16 mouse cellular contexts compared by ENCODE assay signal in the genomic region with DNA sequence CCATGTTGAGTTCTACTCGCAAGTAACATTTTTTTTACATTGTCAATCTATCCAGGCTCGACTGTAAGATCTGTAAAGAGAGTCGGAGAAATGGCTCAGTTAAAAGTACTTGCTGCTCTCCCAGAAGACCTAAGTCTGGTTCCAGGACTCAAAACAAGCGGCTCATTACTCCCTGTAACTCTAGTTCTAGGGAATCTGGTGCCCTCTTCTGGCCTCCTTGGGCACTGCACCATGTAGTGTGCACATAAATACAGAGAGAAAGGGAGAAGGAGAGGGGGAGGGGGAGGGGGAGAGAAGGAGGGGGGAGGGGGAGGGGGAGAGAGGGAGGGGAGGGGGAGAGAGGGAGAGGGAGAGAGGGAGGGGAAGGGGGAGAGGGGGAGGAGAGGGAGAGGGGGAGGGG.
A peak's percentile ranks its signal among the peaks of the same experiment; 100 is the strongest.
DNase-seq lines count a peak whose midpoint lies in the region; ATAC-seq and TF ChIP-seq lines count a peak whose summit lies in the region.
"Had no signal": no experiment of that assay in that cellular context is flagged by ENCODE, and none has a peak within 500 bp of the region (broad histone marks: within the 10 kb centered on the region; RNA-seq: fewer than 3 reads in every experiment).

No protein-coding gene starts in this region.

- DNase-seq in kidney, postnatal 0 days (ENCODE audit: low spot score) = no peak
- DNase-seq in kidney, postnatal 10 days = no peak
- peak; percentile 3 for DNase-seq in thymus, postnatal 0 days (ENCODE audit: low spot score)
- DNase-seq in thymus, adult 2 months = no peak
- peak; percentile 37 for DNase-seq in NIH3T3 (ENCODE audit: low read depth)
- no peak for DNase-seq in spleen, adult 18-20 months
- DNase-seq in cerebellum, adult 11-12 months = no peak
- DNase-seq: cerebellum, adult 2 months; gastrocnemius, postnatal 10 days; kidney, adult 11 months; lung, postnatal 4 days had no signal

- H3K4me2 ChIP-seq in kidney, postnatal 0 days (ENCODE audit: low read length) = no peak overlapping the region
- H3K4me2 ChIP-seq: heart, embryonic 12.5 days; limb, embryonic 15.5 days; midbrain, embryonic 13.5 days; stomach, embryonic 15.5 days had no signal

- no peak for TF ChIP-seq POLR2A in thymus, adult 2 months (IDR thresholded peaks at IDR 0.05; ENCODE audit: control insufficient read depth, extremely low read depth, insufficient read depth, low read length, poor library complexity)

- H3K4me1 ChIP-seq in kidney, postnatal 0 days (replicated peaks; ENCODE audit: insufficient read depth, low read length) = no peaks in the 10 kb centered on the region
- H3K4me1 ChIP-seq in thymus, adult 2 months (replicated peaks; ENCODE audit: control insufficient read depth, insufficient read depth, low read length) = no peaks in the 10 kb centered on the region
- H3K4me1 ChIP-seq: heart, embryonic 12.5 days; limb, embryonic 15.5 days; midbrain, embryonic 13.5 days; stomach, embryonic 15.5 days had no signal

- no peak overlapping the region for H3K27ac ChIP-seq in kidney, postnatal 0 days
- H3K27ac ChIP-seq in thymus, adult 2 months (ENCODE audit: control insufficient read depth, insufficient read depth, low read length) = no peak overlapping the region
- H3K27ac ChIP-seq: limb, embryonic 15.5 days; midbrain, embryonic 13.5 days; stomach, embryonic 15.5 days had no signal

- H3K4me3 ChIP-seq in kidney, postnatal 0 days (replicated peaks; ENCODE audit: low read depth, low read length) = no peak overlapping the region
- H3K4me3 ChIP-seq in thymus, adult 2 months (ENCODE audit: control insufficient read depth, insufficient read depth, low read length) = no peak overlapping the region
- H3K4me3 ChIP-seq: heart, embryonic 12.5 days; limb, embryonic 15.5 days; midbrain, embryonic 13.5 days; stomach, embryonic 15.5 days had no signal

- H3K9ac ChIP-seq in kidney, postnatal 0 days (ENCODE audit: low read depth, low read length) = no peak overlapping the region
- H3K9ac ChIP-seq: heart, embryonic 12.5 days; limb, embryonic 15.5 days; midbrain, embryonic 13.5 days; stomach, embryonic 15.5 days had no signal

- H3K27me3 ChIP-seq in kidney, postnatal 0 days (ENCODE audit: insufficient read depth, low read length) = no peaks in the 10 kb centered on the region
- no peaks in the 10 kb centered on the region for H3K27me3 ChIP-seq in thymus, adult 2 months (ENCODE audit: control insufficient read depth, insufficient read depth, low read length)
- H3K27me3 ChIP-seq: heart, embryonic 12.5 days; limb, embryonic 15.5 days; midbrain, embryonic 13.5 days; stomach, embryonic 15.5 days had no signal

- WGBS in kidney, postnatal 0 days = 94% methylated on average over 4 of the region's 4 CpGs
- 95% methylated on average over 4 of the region's 4 CpGs for WGBS in thymus, adult 2 months

- no peaks in the 10 kb centered on the region for H3K36me3 ChIP-seq in kidney, postnatal 0 days (ENCODE audit: insufficient read depth, low read length)
- no peaks in the 10 kb centered on the region for H3K36me3 ChIP-seq in thymus, adult 2 months (ENCODE audit: control insufficient read depth, insufficient read depth, low read length)
- H3K36me3 ChIP-seq: heart, embryonic 12.5 days; limb, embryonic 15.5 days; midbrain, embryonic 13.5 days; stomach, embryonic 15.5 days had no signal

- TF ChIP-seq CTCF in kidney, postnatal 0 days (IDR thresholded peaks at IDR 0.05; ENCODE audit: low read depth) = peak; percentile 46
- no peak for TF ChIP-seq CTCF in thymus, adult 2 months (IDR thresholded peaks at IDR 0.05; ENCODE audit: borderline replicate concordance, control insufficient read depth, extremely low read depth, insufficient read depth, low read length, poor library complexity)

- no peak for ATAC-seq in kidney, postnatal 0 days (replicated peaks; ENCODE audit: low FRiP score, low read depth)
- ATAC-seq: forebrain, embryonic 16.5 days; midbrain, embryonic 13.5 days had no signal

- no peaks in the 10 kb centered on the region for H3K9me3 ChIP-seq in kidney, postnatal 0 days (replicated peaks; ENCODE audit: low read length)
- H3K9me3 ChIP-seq: limb, embryonic 15.5 days; stomach, embryonic 15.5 days had no signal

Comparison
In these comparisons a context has a peak if more than half of its experiments do, and no peak if none do; other contexts are left out.
1. DNase-seq: peak in thymus, postnatal 0 days (single experiment) and NIH3T3 (single experiment); none in kidney, postnatal 0 days (single experiment), kidney, postnatal 10 days (single experiment), thymus, adult 2 months (single experiment), spleen, adult 18-20 months (0 of 2) and cerebellum, adult 11-12 months (single experiment).